In the genomic region with DNA sequence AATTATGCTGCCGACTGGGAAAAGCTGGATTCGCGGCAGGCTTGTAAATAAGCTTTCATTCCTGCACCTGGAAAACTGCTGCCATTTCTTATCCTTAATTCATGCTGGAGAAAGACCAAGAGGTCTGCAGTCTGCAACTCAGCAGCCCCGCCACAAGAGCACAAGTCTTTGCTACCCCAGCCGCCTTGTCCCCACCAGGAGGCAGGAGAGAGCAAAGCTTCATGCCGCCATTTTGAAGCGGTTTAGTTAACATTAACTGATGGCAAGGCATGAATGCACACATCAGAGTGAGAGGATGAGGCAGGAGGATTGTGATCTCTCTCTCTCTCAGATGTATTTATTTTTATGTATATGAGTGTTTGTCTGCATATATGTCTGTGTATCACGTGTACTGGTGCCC, we compare ENCODE assay signal across 24 mouse cellular contexts. TPM values are rescaled to one million over a fixed set of nuclear protein-coding genes. Genes with fewer than 3 reads are reported as not detected.
A peak's percentile ranks its signal among the peaks of the same experiment; 100 is the strongest.
DNase-seq lines count a peak whose midpoint lies in the region; TF ChIP-seq lines count a peak whose summit lies in the region.
"Had no signal": no experiment of that assay in that cellular context is flagged by ENCODE, and none has a peak within 500 bp of the region (broad histone marks: within the 10 kb centered on the region; RNA-seq: fewer than 3 reads in every experiment).

No protein-coding gene starts in this region.

- no peak for TF ChIP-seq POLR2A in brain, embryonic 14.5 days (IDR thresholded peaks at IDR 0.05; ENCODE audit: borderline replicate concordance, extremely low read depth, insufficient read depth, insufficient read length, poor library complexity, severe bottlenecking)

- H3K27ac ChIP-seq in gastrocnemius, adult 2 months, result no peak overlapping the region
- H3K27ac ChIP-seq in left cerebral cortex, adult 2 months, result no peak overlapping the region
- H3K27ac ChIP-seq: forebrain, embryonic 15.5 days; heart, embryonic 10.5 days; hindbrain, embryonic 13.5 days; liver, embryonic 15.5 days; neural tube, embryonic 15.5 days had no signal

- H3K9me3 ChIP-seq in E14TG2a.4 (ENCODE audit: low read length), result no peaks in the 10 kb centered on the region
- H3K9me3 ChIP-seq: forebrain, embryonic 15.5 days; heart, embryonic 10.5 days; hindbrain, embryonic 13.5 days; liver, embryonic 15.5 days; neural tube, embryonic 15.5 days had no signal

- peaks cover 22% of the 10 kb centered on the region for H3K36me3 ChIP-seq in E14TG2a.4 (ENCODE audit: insufficient read depth, low read length)

- H3K4me3 ChIP-seq in gastrocnemius, adult 2 months, result no peak overlapping the region
- no peak overlapping the region for H3K4me3 ChIP-seq in left cerebral cortex, adult 2 months
- no peak overlapping the region for H3K4me3 ChIP-seq in E14TG2a.4 (replicated peaks; ENCODE audit: low read length)
- H3K4me3 ChIP-seq: erythroblast, embryonic 14.5 days; forebrain, embryonic 15.5 days; heart, embryonic 10.5 days; hindbrain, embryonic 13.5 days; liver, embryonic 15.5 days; neural tube, embryonic 15.5 days had no signal

- H3K27me3 ChIP-seq in E14TG2a.4 (ENCODE audit: insufficient read depth, low read length), result no peaks in the 10 kb centered on the region
- H3K27me3 ChIP-seq: forebrain, embryonic 15.5 days; hindbrain, embryonic 13.5 days; liver, embryonic 15.5 days; neural tube, embryonic 15.5 days had no signal

- peak; percentile 14; the same call in 1 of the 2 replicates for TF ChIP-seq CTCF in gastrocnemius, adult 2 months (IDR thresholded peaks at IDR 0.05)
- peak; percentile 23 for TF ChIP-seq CTCF in left cerebral cortex, adult 2 months (IDR thresholded peaks at IDR 0.05)
- TF ChIP-seq CTCF in E14TG2a.4 (conservative IDR thresholded peaks at IDR 0.05; ENCODE audit: low read length), result peak; percentile 72
- 0 out of 2 replicates have a peak, but pooled peaks have one; percentile 11 for TF ChIP-seq CTCF in brain, embryonic 14.5 days (IDR thresholded peaks at IDR 0.05; ENCODE audit: borderline replicate concordance, extremely low read depth, insufficient read depth, insufficient read length)

- intact Hi-C loops in gastrocnemius, adult 2 months (cut with DNase I), result no loop called here
- intact Hi-C loops in left cerebral cortex, adult 2 months (cut with DNase I), result no loop called here
- intact Hi-C loops in left cerebral cortex, postnatal 4 days (cut with DNase I), result no loop called here
- intact Hi-C loops in gastrocnemius, postnatal 36 days (cut with DNase I), result no loop called here

- no peak for DNase-seq in gastrocnemius, adult 2 months
- DNase-seq in gastrocnemius, adult 18-20 months (ENCODE audit: low spot score), result no peak
- DNase-seq in left cerebral cortex, adult 2 months (ENCODE audit: extremely low spot score in 1 of 2, low spot score in 2 of 2), result no peak
- no peak for DNase-seq in left cerebral cortex, postnatal 4 days
- DNase-seq in brain, embryonic 14.5 days (ENCODE audit: low read depth), result no peak
- no peak for DNase-seq in right cerebral cortex, postnatal 4 days
- DNase-seq in gastrocnemius, postnatal 36 days, result no peak
- DNase-seq: adrenal gland, postnatal 14 days; cerebellum, adult 18-20 months; cerebellum, postnatal 36 days; gastrocnemius, postnatal 14 days; heart, postnatal 10 days; kidney, adult 18-20 months; kidney, postnatal 25 days; layer of hippocampus, postnatal 36 days; lung, postnatal 36 days; right cerebral cortex, postnatal 25 days had no signal

- peaks cover 7% of the 10 kb centered on the region; the same call in 1 of the 2 replicates for H3K4me1 ChIP-seq in E14TG2a.4 (replicated peaks; ENCODE audit: low read depth, low read length)
- H3K4me1 ChIP-seq: forebrain, embryonic 15.5 days; hindbrain, embryonic 13.5 days; liver, embryonic 15.5 days; neural tube, embryonic 15.5 days had no signal

RNA-seq across cellular contexts. Expression of a gene that starts 14.4 kb away (rescaled TPM):
- 10 to 100 TPM; 29.3 to 29.8 TPM for total RNA-seq in gastrocnemius, adult 2 months (2021)
- 10 to 100 TPM; 31.6 to 32.1 TPM for total RNA-seq in gastrocnemius, adult 18-20 months (2021)
- 10 to 100 TPM; 36.3 to 36.9 TPM for total RNA-seq in left cerebral cortex, adult 2 months (2021)
- 10 to 100 TPM; 17.4 to 18.9 TPM for total RNA-seq in left cerebral cortex, postnatal 4 days (2021)
- polyA plus RNA-seq in brain, embryonic 14.5 days (2012; rRNA removed), result 10.3 and 11.3 TPM in 2 replicates
- 10 to 100 TPM; 24.9 to 29.0 TPM for total RNA-seq in gastrocnemius, postnatal 36 days (2021)

RNA-seq across cellular contexts. Expression of a gene that starts 34.5 kb away (rescaled TPM):
- 1 to 10 TPM; 3.2 to 5.7 TPM for total RNA-seq in gastrocnemius, adult 2 months (2021)
- 1 to 10 TPM; 3.7 to 4.0 TPM for total RNA-seq in gastrocnemius, adult 18-20 months (2021)
- 1 to 10 TPM; 7.5 to 8.1 TPM for total RNA-seq in left cerebral cortex, adult 2 months (2021)
- total RNA-seq in left cerebral cortex, postnatal 4 days (2021), result 10 to 100 TPM; 10.3 to 13.3 TPM
- polyA plus RNA-seq in brain, embryonic 14.5 days (2012; rRNA removed), result 7.5 and 9.8 TPM in 2 replicates
- 1 to 10 TPM; 2.6 to 5.2 TPM for total RNA-seq in gastrocnemius, postnatal 36 days (2021)

RNA-seq across cellular contexts. Expression of a gene that starts 34.6 kb away (rescaled TPM):
- 10 to 100 TPM; 29.2 to 31.7 TPM for total RNA-seq in gastrocnemius, adult 2 months (2021)
- total RNA-seq in gastrocnemius, adult 18-20 months (2021), result 10 to 100 TPM; 33.4 to 33.9 TPM
- total RNA-seq in left cerebral cortex, adult 2 months (2021), result 10 to 100 TPM; 44.4 to 46.8 TPM
- total RNA-seq in left cerebral cortex, postnatal 4 days (2021), result 10 to 100 TPM; 41.3 to 44.3 TPM
- polyA plus RNA-seq in brain, embryonic 14.5 days (2012; rRNA removed), result 32.9 and 36.2 TPM in 2 replicates
- total RNA-seq in gastrocnemius, postnatal 36 days (2021), result 10 to 100 TPM; 22.7 to 25.1 TPM

Comparison
In these comparisons a context has a peak if more than half of its experiments do, and no peak if none do; other contexts are left out.
1. CTCF ChIP-seq: peak in every context shown above with its lines; median percentile 72 in E14TG2a.4; 23 in left cerebral cortex, adult 2 months; 14 in gastrocnemius, adult 2 months; 11 in brain, embryonic 14.5 days.